Mouse (Mus musculus) spleen, postnatal 14 days (tissue): ENCODE results near the gene Spin4.

ENCODE experiments used
- DNase-seq, 2 experiments: peaks; one replicate each; pipeline ENCODE4 v3.0.0; 2021 to 2022; ENCODE audit warnings: low spot score in 2 of 2

Gene Spin4

GRCm38 (mm10) chrX:95026361-95026892 lies at the start of gene Spin4:
TSS of gene Spin4 (minus strand) at chrX:95026682.
- DNase-seq: no peak

- no peak for DNase-seq
Measured at GRCm38 (mm10) chrX:95027907-95028306, 1.4 kb upstream of the Spin4 start.

GRCm38 (mm10) chrX:95025779-95026360 lies 612 bp downstream of the Spin4 start:
- DNase-seq: no peak

- no peak for DNase-seq
Measured at GRCm38 (mm10) chrX:95012033-95012432, 14.4 kb downstream of the Spin4 start.

- no peak for DNase-seq
Measured at GRCm38 (mm10) chrX:94998845-94999244, 27.6 kb downstream of the Spin4 start.

- DNase-seq: no peak
Measured at GRCm38 (mm10) chrX:94994113-94994512, 32.4 kb downstream of the Spin4 start.

- DNase-seq: no peak
Measured at GRCm38 (mm10) chrX:94990903-94991302, 35.6 kb downstream of the Spin4 start.

- DNase-seq: no peak
Measured at GRCm38 (mm10) chrX:94990080-94990825, 36.2 kb downstream of the Spin4 start.
